Mouse (Mus musculus): ENCODE results near the gene Gemin7. TPM values are rescaled to one million over a fixed set of nuclear protein-coding genes. Genes with fewer than 3 reads are reported as not detected.

Gene Gemin7
- polyA plus RNA-seq (2012; rRNA removed) = 29.5 and 35.4 TPM in 2 replicates

GRCm38 (mm10) chr7:19577141-19577852, at the start of gene Gemin7, which contains the start of gene Zfp296:
Gene Gemin7 (minus strand): TSS chr7:19577595.
Gene Zfp296 (plus strand): TSS chr7:19577287.

GRCm38 (mm10) chr7:19603849-19604605, 26.6 kb upstream of the Gemin7 start, which contains the start of gene Clasrp:
Gene Clasrp (minus strand): TSS chr7:19604486.

GRCm38 (mm10) chr7:19562643-19563410, 14.6 kb downstream of the Gemin7 start, which contains the start of gene Ppp1r37:
Gene Ppp1r37 (minus strand): TSS chr7:19563076.

GRCm38 (mm10) chr7:19517652-19518365, 59.6 kb downstream of the Gemin7 start, which contains the start of gene Nkpd1:
Gene Nkpd1 (plus strand): TSS chr7:19517838.

Other genes starting within 250 kb of the Gemin7 start
- gene Ercc1, start 232.8 kb downstream of the Gemin7 start, polyA plus RNA-seq (2012; rRNA removed) = 8.6 and 9.6 TPM in 2 replicates
- 7.3 and 7.5 TPM in 2 replicates for gene Cd3eap, start 218.1 kb downstream of the Gemin7 start, polyA plus RNA-seq (2012; rRNA removed)
- 1.7 and 1.9 TPM in 2 replicates for gene Ppp1r13l, start 217.8 kb downstream of the Gemin7 start, polyA plus RNA-seq (2012; rRNA removed)
- 9.9 and 11.5 TPM in 2 replicates for gene Ercc2, start 195.6 kb downstream of the Gemin7 start, polyA plus RNA-seq (2012; rRNA removed)
- 0.16 and 0.23 TPM in 2 replicates for gene Klc3, start 173.5 kb downstream of the Gemin7 start, polyA plus RNA-seq (2012; rRNA removed)
- 0.14 and 5.3 TPM in 2 replicates for gene Ckm, start 172.8 kb downstream of the Gemin7 start, polyA plus RNA-seq (2012; rRNA removed)
- 2.2 and 2.6 TPM in 2 replicates for gene Mark4, start 118.8 kb downstream of the Gemin7 start, polyA plus RNA-seq (2012; rRNA removed)
- gene Exoc3l2, start 114.3 kb downstream of the Gemin7 start, polyA plus RNA-seq (2012; rRNA removed) = 1.7 and 1.9 TPM in 2 replicates
- 1.8 and 2.1 TPM in 2 replicates for gene Bloc1s3, start 69.2 kb downstream of the Gemin7 start, polyA plus RNA-seq (2012; rRNA removed)
- gene Trappc6a, start 69.2 kb downstream of the Gemin7 start, polyA plus RNA-seq (2012; rRNA removed) = 19.8 and 25.1 TPM in 2 replicates
- 0.03 TPM in 2 replicates for gene Nkpd1, start 59.8 kb downstream of the Gemin7 start, polyA plus RNA-seq (2012; rRNA removed)
- gene Ppp1r37, start 14.5 kb downstream of the Gemin7 start, polyA plus RNA-seq (2012; rRNA removed) = 17.7 and 19.6 TPM in 2 replicates
- gene Zfp296, start 308 bp downstream of the Gemin7 start, polyA plus RNA-seq (2012; rRNA removed) = 0.66 and 0.83 TPM in 2 replicates
- gene Clasrp, start 26.9 kb upstream of the Gemin7 start, polyA plus RNA-seq (2012; rRNA removed) = 19.1 and 20.8 TPM in 2 replicates
- 1.3 and 1.5 TPM in 2 replicates for gene Relb, start 51.8 kb upstream of the Gemin7 start, polyA plus RNA-seq (2012; rRNA removed)
- gene Clptm1, start 87.4 kb upstream of the Gemin7 start, polyA plus RNA-seq (2012; rRNA removed) = 19.1 and 22.8 TPM in 2 replicates
- 439 and 482 TPM in 2 replicates for gene Apoc2, start 100.3 kb upstream of the Gemin7 start, polyA plus RNA-seq (2012; rRNA removed)
- 2.8 and 3.9 TPM in 2 replicates for gene Gm44805, start 103.8 kb upstream of the Gemin7 start, polyA plus RNA-seq (2012; rRNA removed)
- 77.5 and 93.8 TPM in 2 replicates for gene Apoc4, start 103.9 kb upstream of the Gemin7 start, polyA plus RNA-seq (2012; rRNA removed)
- 191 and 192 TPM in 2 replicates for gene Apoc1, start 115.1 kb upstream of the Gemin7 start, polyA plus RNA-seq (2012; rRNA removed)
- 2,192 and 2,254 TPM in 2 replicates for gene Apoe, start 121.6 kb upstream of the Gemin7 start, polyA plus RNA-seq (2012; rRNA removed)
- gene Tomm40, start 137.8 kb upstream of the Gemin7 start, polyA plus RNA-seq (2012; rRNA removed) = 46.5 and 58.9 TPM in 2 replicates
- 7.6 and 8.0 TPM in 2 replicates for gene Nectin2, start 172.9 kb upstream of the Gemin7 start, polyA plus RNA-seq (2012; rRNA removed)
- 5.7 and 6.1 TPM in 2 replicates for gene Bcam, start 193.4 kb upstream of the Gemin7 start, polyA plus RNA-seq (2012; rRNA removed)
- gene Cblc, start 219.2 kb upstream of the Gemin7 start, polyA plus RNA-seq (2012; rRNA removed) = 0.78 and 0.98 TPM in 2 replicates
- 2.6 TPM in 2 replicates for gene Bcl3, start 245.2 kb upstream of the Gemin7 start, polyA plus RNA-seq (2012; rRNA removed)